Mouse (Mus musculus): ENCODE measurements around the gene Wscd2.

The Wscd2 gene

DNA sequence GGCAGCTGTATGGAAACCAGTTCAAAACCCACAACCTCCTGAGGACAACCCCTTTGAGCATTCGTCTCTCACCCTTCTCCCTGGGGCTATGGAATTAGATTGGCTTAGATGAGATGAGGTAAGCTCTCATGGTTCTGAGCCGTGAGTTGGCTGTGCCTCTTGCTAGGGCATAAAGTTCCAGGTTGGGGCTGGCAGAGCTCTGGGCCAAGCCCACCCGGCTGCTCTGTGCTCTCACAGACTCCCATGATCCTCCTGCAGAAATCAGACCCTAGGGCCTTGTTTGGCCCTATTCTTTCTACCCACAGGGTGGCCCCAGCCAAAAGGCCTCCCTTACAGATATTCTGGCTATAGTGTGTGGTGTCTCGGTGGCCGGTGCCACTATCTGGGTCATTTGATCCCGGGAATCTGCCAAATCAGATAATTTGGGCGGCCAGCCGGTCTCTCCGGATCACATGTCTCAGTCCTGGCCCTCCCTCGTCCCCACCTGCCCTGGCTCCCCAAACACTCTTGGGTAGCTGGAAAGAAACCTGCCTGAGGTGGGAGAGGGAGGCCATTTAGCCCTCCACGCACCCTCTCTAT, 4.5 kb upstream of the Wscd2 start:
- no peak for DNase-seq (ENCODE audit: low spot score in 2 of 2)

DNA sequence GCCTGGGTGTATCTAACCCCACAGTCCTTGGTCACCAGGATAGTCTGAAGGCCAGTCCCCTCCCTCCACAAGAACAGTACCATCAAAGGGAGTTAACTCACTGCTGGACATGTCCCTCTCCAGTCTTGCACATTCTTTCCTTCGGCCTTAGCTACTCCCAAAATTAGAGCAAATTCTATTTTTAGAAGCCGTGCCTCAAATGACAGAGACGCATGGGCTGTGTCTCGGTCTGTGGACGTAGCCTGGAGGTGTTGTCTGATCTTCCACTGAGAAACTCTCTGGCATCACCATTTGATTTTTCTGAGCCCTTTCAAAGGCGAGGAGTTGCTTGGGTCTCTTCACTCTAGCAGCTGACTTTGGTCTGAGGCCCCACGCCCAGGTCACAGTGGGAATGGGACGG, 2.3 kb upstream of the Wscd2 start:
- no peak for DNase-seq (ENCODE audit: low spot score in 2 of 2)

DNA sequence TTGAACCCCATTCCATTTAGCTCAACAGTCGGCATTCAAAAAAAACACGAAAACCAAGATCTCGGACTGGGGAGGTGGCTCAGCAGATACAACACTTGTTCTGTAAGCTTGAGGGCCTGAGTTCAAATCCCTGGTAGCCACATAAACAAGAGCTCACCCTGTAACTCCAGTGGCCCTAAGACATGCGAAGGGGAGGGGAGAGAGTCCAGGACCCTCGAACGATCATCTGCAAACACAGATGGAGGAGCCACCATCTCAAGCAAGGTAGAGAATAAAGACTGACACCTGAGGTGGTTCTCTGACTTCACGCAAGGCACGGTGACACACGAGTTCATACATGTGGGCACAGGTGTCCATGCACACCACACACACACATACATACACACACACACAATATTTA, 516 bp upstream of the Wscd2 start:
- DNase-seq (ENCODE audit: low spot score in 2 of 2), result no peak

DNA sequence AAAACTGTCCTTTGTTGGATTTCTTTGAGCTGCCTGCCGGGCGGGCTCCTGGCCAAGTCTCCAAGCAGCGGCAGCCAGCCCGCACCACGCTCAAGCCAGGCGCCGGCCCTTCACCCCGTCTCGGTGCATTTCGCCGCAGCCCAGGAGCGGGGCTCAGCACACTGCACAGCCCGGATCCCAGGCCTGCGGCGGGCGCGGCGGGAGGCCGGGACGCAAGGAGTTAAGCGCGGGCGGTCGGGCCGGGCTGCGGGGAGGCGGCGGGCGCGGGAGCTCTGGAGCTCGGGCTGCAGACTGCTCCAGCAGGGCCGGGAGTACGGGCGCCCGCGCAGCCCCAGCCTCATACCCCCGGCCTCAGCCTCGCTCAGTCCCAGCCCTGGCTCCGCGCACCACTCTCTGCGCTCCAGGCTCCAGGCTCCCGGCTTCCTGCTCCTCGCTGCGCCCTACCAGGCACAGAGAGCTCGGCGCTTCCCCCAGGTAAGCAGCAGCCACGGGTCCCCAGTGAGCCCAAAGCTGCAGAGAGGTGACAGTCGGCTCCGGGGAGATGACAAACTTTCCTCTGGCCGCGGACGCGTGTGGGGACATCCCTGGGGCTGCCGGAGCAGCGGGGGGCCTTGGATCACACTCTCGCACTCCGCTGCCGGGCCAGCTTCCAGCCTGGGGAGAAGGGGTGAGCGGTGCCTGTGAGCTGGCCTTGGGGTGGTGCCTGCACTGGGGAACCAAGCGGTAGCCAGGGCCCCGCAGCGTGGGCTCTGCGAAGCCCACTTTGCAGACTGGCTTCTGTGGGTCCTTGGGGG, 531 bp downstream of the Wscd2 start:
- no peak for DNase-seq (ENCODE audit: low spot score in 2 of 2)

DNA sequence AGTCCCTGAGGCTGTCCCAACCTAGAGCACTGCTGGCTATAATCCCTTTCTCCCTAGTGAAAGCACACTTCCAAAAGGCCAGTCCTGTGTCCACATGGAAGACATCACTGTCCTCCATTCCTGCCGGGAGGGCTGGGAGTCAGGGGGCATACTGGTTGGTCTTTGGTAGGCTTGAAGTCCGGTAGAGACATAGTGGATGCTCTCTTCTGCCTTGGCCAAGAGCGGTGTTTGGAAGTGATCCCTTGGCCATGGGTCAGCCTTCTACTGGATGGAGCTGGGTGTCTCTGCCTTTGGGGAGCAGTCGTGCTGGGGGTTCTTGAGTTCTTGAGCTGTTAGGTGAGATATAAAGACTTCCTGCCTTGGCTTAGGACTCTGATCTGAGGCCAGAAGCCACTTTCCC, 1.4 kb downstream of the Wscd2 start:
- DNase-seq (ENCODE audit: low spot score in 2 of 2), result no peak

DNA sequence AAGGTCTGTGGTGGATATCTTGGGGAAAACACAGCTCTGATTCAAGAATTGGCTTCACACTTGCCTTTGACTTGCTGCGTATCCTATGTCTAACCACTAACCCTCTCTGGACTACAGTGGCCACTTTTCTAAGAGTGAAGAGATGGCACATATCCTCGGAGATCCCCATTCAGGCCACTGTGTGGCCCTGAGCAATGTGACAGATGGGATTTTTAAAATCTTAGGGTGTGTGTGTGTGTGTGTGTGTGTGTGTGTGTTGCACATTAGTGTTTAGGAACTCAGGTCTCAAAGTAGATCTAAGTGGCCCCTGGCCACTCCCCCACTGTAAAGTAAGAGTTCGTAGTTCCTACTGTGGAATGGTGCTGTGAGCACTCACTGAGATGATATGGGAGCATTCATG, 1.9 kb downstream of the Wscd2 start:
- no peak for DNase-seq (ENCODE audit: low spot score in 2 of 2)

DNA sequence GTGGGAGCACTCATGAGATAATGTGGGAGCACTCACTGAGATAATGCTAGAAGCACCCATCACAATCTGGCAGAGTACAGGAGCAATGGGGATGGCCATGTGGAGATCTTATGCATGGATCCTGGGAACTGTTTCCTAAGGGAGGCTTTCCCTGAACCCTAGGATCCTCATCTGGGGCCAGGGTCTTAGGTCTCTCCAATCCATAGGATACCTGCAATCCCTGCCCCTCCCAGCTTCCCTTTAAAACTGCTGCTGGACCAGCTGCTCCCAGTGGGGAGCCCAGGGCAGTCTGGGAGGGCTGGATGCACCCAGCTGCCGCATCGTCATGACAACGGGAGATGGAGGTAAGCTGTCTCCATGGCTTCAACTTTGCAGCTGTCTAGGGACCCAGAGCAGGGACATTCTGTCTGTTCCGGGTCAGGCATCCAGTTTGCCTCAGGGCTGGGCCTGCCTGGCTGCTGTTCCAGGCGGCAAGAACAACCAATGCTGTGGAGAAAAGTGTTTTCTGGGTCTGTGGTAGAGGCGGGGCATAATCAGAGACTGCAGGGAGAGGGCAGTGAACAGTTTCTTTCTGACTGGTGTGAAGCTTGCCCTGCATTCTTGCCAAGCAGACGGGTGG, 2.4 kb downstream of the Wscd2 start:
- DNase-seq (ENCODE audit: low spot score in 2 of 2), result no peak

DNA sequence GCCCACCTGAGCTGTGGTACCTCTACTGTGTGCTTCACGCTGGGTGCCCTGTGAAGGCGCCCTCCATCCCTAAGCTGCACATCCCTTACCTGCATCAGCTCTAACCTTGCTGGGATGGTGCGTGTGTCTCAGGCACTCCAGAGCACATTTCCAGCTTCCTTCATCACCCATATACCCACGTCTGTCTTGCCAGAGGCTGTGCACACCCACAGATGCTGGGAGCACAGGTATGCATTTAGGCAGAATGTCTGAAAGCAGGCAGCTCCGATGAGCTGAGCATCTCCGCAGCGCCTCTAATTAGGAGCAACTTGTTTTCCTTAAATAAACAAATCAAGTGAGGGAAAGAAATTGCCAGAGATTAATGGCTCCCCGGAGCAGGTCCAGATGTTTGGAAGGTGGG, 3.9 kb downstream of the Wscd2 start:
- DNase-seq (ENCODE audit: low spot score in 2 of 2), result no peak

DNA sequence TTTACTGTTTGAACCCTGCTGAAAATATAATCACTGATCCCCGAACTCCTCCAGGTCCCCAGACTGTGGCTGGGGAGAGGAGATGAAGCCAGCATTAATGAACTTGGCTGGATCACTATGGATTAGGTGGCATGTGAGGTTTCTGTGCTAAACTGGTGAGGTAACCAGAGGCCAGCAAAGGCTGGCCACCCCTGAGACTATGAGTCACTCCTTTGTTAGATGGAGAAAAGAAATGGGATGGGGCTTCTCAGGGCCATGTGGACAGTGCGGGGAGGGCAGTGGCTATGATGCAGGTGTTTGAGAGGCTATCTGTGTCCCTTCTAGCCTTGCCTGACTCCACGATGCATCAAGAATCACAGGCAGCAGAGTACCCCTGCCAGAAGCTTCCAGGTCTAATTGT, 6.8 kb downstream of the Wscd2 start:
- DNase-seq (ENCODE audit: low spot score in 2 of 2), result no peak

DNA sequence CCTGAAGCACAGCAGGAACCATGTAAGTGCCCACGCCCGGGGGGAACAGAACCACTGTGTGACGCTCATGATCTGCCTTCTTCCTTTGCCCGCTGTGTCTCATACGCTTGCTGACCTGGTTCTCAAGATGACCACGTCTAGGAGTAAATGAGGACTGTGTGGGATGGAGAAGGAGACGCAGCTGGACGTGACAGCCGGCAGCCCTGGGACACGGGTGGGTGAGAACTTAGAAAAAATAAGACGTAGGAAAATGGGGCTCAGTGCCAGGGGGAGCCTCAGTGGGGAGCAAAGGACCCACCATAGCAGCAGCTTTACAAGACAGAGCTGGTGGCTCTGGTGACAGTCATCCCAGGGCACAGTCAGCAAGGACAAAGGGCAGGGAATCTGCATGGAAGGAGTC, 9.3 kb downstream of the Wscd2 start:
- DNase-seq (ENCODE audit: low spot score in 2 of 2), result no peak

DNA sequence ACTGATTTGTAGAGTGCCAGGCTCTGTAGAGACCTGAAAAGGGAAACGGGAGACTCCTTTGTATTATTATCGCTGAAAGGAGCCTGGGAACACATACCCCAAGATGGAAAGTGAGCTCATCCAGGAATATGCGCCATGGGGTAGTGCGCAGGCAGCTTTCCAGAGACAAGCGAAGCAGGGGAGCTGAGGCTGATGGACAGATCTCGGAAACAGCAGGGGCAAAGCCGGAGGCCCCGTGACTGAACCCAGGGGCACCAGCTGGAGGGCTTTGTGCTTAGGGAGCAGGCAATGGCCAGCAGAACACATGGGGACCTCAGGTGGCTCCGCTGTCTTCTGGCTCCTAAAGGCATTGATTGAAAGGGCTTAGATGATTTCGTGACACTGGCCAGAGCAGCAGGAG, 13.1 kb downstream of the Wscd2 start:
- no peak for DNase-seq (ENCODE audit: low spot score in 2 of 2)

DNA sequence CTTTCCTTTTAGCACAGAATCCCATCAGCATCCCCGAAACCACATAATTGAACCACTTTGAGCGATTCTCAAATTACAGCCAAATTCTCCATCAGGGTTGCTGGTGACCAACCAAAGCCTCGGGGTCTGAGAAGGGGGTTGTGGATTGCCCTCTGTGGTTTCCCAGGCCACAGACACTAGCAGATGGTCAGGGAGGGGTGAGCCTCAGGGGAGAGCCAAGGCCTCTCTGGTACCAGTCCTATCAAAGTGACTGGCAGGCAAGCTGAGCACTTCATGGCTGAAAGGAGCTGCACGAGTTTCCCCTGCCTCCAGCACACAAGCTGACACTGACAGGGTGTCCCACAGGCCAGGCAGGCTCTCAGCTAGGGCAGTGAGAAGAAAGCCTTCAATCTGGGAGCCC, 14.5 kb downstream of the Wscd2 start:
- DNase-seq (ENCODE audit: low spot score in 2 of 2), result no peak

DNA sequence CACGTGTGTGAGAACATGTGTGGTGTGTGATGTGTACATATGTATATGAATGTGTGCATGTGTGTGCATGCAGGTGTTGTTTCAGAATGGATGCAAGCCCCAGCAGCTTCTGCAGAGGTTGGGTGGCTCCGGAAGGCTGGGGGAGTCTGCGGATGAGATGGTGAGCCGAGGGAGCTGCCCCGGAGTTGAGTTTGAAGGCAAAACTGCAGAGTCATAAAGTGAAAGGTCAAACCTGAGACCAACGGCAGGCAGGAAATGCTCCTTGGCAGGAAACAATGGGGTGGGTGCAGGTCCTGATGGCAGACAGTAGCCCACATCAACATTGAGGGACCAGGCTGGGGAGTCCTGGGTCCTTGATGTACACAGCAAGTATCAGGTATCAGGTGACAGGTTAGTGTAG, 15.9 kb downstream of the Wscd2 start:
- no peak for DNase-seq (ENCODE audit: low spot score in 2 of 2)

DNA sequence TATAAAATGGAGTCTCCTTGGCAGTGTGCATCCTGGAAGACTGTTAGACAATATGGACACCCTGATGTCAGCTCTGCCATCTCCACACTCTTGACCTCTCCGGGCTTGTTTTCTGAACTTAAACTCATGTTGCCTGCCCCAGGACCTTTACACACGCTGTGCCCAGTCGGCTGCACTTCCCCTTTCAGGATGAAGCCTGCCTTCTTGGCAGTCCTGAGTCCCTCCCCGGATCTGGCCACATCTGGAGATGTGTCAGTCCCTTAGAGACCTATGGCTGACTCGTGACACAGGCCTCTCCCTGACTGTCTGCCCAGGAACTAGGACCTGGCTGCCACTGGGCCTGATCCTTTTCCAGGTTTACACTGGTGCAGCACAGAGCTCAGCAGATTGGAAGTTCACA, 16.6 kb downstream of the Wscd2 start:
- DNase-seq (ENCODE audit: low spot score in 2 of 2), result no peak

DNA sequence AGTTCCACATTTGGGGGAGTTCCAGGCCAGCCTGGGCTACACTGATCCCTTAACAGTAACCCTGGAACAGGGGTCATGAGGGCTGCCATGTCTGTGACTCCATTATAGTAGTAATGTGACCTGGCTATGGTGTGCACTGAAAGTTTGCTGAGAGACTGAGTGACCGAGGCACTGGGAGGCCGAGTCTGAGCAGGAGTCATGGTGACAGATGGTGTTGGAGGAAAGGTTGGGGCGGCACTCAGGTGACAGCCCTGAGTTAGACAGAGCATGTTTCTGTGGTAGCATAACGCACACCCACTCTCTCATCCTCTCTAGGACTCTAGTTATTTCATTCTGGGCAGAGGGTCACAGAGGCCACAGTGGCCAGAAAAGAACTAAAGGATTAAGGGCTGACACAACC, 19.0 kb downstream of the Wscd2 start:
- no peak for DNase-seq (ENCODE audit: low spot score in 2 of 2)

DNA sequence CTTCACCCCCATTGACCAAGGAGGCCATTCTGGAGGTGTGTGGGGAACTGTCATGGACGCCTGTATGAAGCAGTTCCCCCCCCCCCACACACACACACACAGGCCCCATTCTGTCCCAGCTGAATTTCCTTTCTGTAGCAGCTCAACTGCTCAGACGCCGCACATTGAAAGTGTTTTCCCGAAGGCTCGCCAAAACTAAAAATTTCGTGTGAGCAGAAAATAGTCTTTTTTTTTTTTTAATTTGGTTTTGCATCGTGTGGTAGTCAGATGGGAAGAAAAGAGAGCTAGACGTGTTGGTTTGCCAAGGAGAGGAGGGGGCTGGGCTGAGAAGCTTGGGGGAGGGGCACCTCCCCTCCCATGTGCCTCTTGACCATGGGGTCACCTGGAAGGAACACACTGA, 23.5 kb downstream of the Wscd2 start:
- no peak for DNase-seq (ENCODE audit: low spot score in 2 of 2)

DNA sequence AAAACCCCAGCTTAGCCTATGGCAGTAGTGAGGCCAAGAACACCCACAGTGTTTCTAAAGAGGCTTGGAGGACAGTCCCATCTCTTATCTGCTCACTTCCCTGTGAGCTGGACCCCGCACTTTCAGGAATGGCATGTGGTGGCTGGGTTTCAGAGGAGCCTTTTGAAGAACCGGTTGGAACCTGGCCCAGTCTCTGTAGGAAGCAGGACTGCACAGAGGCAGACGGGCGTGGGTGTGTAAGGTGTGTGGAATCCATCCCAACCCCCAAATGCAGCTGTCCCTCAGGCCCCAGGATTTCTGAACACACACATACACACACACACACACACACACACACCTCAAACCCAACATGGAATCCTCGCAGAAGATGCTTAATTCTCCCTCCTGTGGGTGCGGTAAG, 23.9 kb downstream of the Wscd2 start:
- no peak for DNase-seq (ENCODE audit: low spot score in 2 of 2)

DNA sequence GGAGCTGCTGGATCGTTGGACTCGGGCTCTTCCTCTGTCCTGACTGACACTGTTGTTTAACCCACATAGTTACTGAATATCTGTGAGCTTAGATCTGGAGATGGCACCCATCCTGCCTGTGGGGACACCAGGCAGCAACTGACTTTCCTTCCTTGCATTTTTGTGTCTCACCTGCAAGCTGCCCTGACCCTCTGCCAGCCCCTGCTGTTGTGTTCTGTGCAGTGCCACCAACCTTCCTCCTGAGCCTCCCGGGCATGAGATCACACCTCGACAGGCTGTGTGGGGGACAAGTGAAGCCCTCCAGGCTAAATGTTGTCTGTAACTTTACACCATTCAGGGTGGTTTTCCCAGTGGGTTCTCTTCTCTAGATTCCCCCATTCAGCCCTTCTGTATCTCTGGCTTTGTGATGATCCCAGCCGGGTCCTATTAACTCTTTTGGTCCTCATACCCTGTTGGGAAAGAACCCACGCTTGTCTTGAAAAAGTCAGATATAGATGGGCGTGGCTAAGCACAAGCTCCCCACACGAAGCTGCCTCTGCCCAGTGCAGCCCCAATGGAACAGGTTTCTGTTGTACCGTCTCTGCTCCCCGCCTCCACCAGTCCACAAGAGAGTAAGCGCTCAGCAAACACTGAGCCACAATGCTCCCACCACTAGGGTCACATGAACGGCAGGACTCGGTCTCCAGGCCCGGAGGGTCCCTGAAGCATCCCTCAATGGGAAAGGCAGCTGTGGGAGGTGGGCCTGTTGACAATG, 26.2 kb downstream of the Wscd2 start:
- no peak for DNase-seq (ENCODE audit: low spot score in 2 of 2)

DNA sequence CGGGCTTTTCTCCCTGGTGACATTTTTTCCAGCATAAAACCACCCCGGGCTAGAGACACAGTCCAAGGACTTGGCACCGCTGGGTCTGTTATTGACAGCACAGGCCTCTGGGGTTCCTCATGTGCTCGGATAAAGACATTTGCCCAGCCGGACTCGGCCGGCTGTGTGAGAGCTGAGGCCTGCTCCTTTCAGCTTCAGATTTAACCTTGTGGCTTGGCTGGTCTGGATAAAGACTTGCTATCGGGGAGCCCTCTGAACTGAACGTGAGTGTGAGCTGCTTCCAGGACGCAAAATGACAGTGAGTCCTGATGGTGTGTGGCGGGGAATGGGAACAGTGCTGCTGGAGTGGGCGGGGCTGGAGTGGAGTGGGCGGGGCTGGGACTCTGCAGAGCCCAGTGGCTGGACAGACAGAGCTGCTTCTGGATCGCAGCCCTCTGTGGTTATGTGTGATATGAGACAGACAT, 26.8 kb downstream of the Wscd2 start:
- no peak for DNase-seq (ENCODE audit: low spot score in 2 of 2)

DNA sequence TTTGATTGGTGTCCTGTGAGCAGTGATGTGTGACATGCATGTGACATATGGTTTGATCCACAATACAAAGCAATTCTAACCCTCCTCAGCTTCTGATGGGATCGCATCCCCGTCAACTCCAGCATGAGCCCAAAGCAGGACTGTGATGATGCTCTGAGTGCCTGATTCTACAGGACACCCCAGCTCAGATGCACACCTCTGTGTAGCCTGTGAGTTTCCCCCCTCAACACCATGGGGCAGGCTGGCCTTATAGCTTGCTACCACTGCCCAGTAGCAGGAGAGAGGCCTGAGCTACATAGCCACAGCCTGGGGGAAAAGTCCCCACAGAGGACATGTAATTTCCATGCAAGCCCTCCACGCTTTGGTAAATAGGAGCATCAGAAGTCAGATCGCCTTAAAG, 27.3 kb downstream of the Wscd2 start:
- no peak for DNase-seq (ENCODE audit: low spot score in 2 of 2)

DNA sequence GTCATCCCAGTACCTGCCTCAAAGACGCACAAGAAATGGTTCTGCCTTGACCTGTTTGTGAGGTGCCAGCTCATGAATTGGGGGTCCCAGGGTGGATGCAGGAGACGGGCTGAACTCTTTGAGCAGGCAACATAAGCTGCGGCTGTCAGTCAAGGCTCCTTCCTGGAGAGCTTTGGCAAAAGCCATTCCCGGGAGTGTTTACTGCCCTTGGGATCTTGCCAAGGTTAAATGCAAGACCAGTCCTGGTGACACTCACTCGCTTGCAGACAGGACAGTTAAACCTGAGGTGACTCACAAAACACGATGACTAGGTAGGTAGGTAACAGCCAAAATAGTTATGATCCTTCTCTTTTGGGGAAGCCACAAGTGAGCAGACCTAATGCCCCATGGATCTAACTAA, 30.9 kb downstream of the Wscd2 start:
- no peak for DNase-seq (ENCODE audit: low spot score in 2 of 2)

DNA sequence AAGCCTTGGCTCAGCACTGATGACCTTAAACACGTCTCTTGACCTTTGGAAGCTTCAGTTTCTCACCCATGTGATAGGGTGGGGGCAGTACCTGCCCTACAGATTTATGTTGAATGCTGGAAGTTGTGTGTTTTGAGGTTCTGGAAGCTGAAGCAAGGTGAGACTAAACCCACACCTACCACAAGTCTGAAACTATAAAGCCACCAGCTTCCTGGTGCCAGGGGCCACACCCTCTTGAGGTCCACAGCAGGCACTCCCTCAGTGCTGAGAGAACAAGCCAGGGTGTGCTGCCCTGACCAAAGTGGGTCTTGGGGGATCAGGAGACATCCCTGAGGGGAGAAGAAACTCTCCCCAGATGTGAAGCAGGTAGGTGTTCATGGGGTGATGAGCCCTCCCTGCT, 48.7 kb downstream of the Wscd2 start:
- no peak for DNase-seq (ENCODE audit: low spot score in 2 of 2)

DNA sequence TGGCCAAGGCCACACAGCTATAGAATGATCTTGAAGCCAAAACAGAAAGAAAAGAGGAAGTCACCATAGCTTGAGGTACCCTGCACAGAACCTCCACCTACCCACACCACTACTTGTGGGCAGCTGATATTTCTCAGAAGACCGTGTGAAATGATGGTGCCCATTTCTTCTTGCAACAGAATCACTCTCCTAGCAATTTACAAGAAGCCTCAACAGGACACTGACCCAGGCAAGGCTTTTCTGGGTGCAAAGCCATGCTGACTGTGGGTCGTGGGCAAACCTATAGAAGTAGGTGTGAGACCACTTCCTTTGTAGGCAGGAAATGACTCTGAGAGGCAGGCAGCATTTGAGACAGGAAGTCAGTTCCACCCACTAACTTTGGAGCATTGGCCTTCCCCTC, 49.3 kb downstream of the Wscd2 start:
- no peak for DNase-seq (ENCODE audit: low spot score in 2 of 2)

Measured in spleen, postnatal 10 days (tissue).